Mouse (Mus musculus) gastrocnemius, adult 2 months (tissue): ENCODE measurements around the gene Sult6b2. TPM values are rescaled to one million over a fixed set of nuclear protein-coding genes. Genes with fewer than 3 reads are reported as not detected.

ENCODE experiments used
- DNase-seq: peaks from one replicate; pipeline ENCODE4 v3.0.0; 2022
- H3K27ac ChIP-seq: fragments of 200-600 bp; 2 replicates; pipeline ENCODE4 v1.8.1; 2022; ENCODE audit warnings: mild to moderate bottlenecking
- H3K4me3 ChIP-seq: fragments of 200-600 bp; 2 replicates; pipeline ENCODE4 v1.8.1; 2022; ENCODE audit warnings: mild to moderate bottlenecking, moderate library complexity
- CTCF ChIP-seq: fragments of 200-600 bp; IDR thresholded peaks from 2 replicates; pipeline ENCODE4 v1.8.1; 2022; ENCODE audit warnings: antibody characterized with exemption, mild to moderate bottlenecking, moderate library complexity
- intact Hi-C: fragments of 180-260 bp; cut with DNase I; formaldehyde crosslinking; loops from one replicate; pipeline ENCODE4 v1.15.1; 2025
- total RNA-seq, 2 experiments: library from RNA; stranded (reverse); gene quantifications; 2 replicates each; pipeline ENCODE4 v1.2.3; 2021

Sult6b2 gene
- total RNA-seq, 2 experiments from 2014 or later, result not detected

GRCm38 (mm10) chr6:142785343-142785742 is 19.0 kb downstream of the Sult6b2 start:
- peak; percentile 80 for TF ChIP-seq CTCF
- intact Hi-C loops, result no loop called here
- DNase-seq, result peak; percentile 23
- H3K4me3 ChIP-seq, result no peak overlapping the region
- no peak overlapping the region for H3K27ac ChIP-seq

DNA sequence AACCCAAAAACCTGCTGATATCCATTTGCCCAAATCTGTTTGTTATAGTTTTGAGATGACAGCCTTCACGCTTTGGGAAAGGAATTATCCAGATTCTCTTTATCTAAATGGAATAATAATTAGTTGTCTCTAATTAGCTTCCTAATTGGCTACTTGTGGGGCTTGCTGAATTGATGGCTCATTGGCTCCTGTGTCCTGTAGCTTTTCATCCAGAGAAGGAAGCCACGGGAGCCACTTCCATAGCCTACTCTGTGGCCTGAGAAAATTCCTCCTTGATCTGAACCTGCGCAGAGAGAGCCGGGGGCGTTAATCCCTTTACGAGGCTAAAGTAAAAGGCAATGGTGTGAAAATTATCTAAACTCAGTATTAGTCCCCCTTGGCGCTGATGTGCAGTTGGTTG is 23.0 kb downstream of the Sult6b2 start:
- intact Hi-C loops, result no loop called here
- Histone ChIP-seq H3K27ac (no peak overlapping the region), H3K4me3 (no peak overlapping the region)
- DNase-seq, result no peak
- no peak for TF ChIP-seq CTCF

DNA sequence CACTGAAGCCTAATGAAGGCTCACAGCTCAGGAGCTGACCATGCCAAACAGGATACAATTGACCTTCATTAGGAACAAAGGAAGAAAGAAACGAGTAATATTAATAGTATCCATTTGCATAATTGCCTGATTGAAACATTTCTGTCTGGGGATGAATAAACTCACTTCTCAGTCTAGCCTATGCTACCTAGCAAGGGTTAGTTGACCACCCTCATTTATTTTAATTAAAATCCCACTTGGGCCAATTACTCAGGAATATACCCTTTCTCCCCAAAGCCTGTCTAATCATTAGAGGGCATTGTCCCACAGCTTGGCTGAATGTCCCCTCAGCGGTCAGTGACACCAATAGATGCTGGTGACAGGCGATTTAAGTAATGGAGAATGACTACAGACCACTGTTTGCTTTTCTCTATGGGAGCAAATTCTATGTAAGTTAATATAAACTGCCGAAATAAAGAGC is 23.7 kb downstream of the Sult6b2 start:
- no peak overlapping the region for H3K27ac ChIP-seq
- no peak for TF ChIP-seq CTCF
- intact Hi-C loops, result no loop called here
- no peak for DNase-seq
- no peak overlapping the region for H3K4me3 ChIP-seq

DNA sequence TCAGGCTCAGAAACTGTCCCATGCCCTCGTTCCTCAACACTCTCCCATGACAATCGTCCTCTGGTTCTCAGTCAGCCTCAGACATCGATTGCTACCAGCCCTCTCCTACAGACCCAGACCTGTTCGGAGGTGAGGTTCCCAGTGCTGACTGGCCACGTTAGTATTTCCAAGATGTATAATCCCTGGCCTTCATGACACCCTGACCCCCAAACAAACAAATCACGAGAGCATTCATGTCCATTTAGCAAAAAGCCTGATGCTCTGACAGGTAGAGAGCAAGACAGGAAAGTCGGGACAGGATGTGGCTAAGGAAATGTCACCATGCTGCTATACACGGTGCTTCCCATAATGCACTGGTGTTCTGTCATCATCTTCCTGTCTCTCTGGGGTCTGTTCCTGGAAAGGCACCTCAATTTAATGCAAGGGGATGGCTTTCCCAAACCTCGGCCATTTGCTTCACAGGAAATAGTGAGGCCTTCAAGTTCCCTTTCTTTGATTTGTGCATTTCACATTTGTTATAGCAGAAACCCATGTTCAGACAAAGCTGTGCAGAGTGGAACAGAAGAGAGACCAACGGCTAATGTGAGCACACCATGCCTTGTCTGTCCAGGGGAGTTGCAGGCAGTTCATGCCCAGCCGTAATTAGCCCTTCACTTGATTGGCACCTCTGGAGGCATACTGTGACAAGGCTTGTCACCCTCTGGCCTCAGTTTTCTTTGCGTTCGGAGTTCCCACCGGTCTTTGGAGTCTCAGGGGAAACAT is 24.3 kb downstream of the Sult6b2 start:
- no peak for DNase-seq
- TF ChIP-seq CTCF, result no peak
- Histone ChIP-seq H3K27ac (no peak overlapping the region), H3K4me3 (no peak overlapping the region)
- intact Hi-C loops, result loop anchor here (2.0 kb wide), 1 partner anchor 35 kb away; no protein-coding TSS in a partner anchor

GRCm38 (mm10) chr6:142779045-142779811 is 25.1 kb downstream of the Sult6b2 start:
- TF ChIP-seq CTCF, result peak; percentile 65
- peak; percentile 21 for DNase-seq
- Histone ChIP-seq H3K4me3 (no peak overlapping the region), H3K27ac (no peak overlapping the region)
- intact Hi-C loops, result loop anchor here (2.0 kb wide), 1 partner anchor 36 kb away; no protein-coding TSS in a partner anchor

- DNase-seq, result no peak
- no peak overlapping the region for H3K4me3 ChIP-seq
- intact Hi-C loops, result no loop called here
- no peak overlapping the region for H3K27ac ChIP-seq
- TF ChIP-seq CTCF, result no peak
These were observed 27.4 kb downstream of the Sult6b2 start for GRCm38 (mm10) chr6:142776935-142777334.

DNA sequence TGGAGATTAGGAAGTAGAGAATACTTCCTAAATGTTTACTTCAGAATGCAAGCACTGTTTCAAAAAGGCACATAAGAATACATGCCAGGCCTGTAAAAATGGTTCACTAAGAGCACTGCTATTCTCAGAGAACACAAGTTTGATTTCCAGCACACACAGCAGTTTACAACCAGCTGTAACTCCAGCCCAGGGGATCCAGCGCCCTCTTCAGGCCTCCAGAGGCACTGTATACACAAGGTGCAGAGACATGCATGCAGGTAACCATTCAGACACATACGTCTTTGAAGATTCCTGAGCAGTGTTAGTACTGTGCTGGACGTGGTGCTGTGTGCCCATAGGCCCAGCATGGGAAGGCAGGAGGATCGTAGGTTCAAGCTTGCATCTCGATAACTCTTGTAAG is 30.7 kb downstream of the Sult6b2 start:
- intact Hi-C loops, result no loop called here
- H3K27ac ChIP-seq, result no peak overlapping the region
- TF ChIP-seq CTCF, result no peak

DNA sequence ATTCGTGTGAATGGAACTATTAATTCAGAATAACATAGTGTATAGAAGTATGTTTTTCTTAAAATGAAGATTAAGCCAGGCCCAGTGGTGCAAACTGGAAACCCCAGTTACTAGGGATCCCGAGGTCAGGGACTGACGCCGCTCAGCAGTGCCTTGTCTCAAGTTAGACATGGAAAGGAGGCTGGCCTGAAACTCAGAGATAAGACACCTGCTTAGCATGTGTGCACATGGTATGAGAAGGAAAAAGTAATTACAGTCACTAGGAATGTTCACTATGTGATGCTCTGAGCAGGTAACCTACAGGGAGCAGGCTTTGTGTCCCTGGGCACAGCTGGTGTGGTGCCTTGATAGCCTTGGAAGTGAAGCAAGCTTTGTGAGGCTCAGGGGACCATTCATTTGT is 32.7 kb downstream of the Sult6b2 start:
- H3K27ac ChIP-seq, result no peak overlapping the region
- DNase-seq, result no peak
- no peak for TF ChIP-seq CTCF
- no peak overlapping the region for H3K4me3 ChIP-seq
- intact Hi-C loops, result no loop called here

More for the DNA sequence above, 30.7 kb downstream of the Sult6b2 start:
- H3K4me3 ChIP-seq, result no peak overlapping the region
- DNase-seq, result no peak

DNA sequence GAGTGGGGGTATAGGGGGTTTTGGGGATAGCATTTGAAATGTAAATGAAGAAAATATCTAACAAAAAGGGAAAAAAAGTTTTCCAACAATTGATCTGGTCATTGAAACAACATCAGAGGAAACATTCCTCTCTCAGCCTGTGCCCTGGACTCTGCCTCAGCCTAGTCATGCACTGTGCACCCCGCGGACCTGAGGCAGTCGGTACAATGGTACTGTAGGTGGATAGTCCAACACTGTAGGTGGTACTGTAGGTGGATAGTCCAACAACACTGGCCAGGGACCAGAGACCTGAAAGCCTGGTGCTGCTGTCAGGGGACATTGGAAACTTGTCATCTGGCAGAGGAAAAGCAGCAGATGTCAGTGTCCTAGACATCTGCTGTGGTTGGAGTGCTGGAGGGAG is 34.4 kb downstream of the Sult6b2 start:
- no peak for DNase-seq

GRCm38 (mm10) chr6:142767305-142767704 is 37.0 kb downstream of the Sult6b2 start:
- TF ChIP-seq CTCF, result no peak
- intact Hi-C loops, result no loop called here
- Histone ChIP-seq H3K4me3 (no peak overlapping the region), H3K27ac (no peak overlapping the region)
- no peak for DNase-seq

More for the DNA sequence above, 34.4 kb downstream of the Sult6b2 start:
- no peak for TF ChIP-seq CTCF
- H3K4me3 ChIP-seq, result no peak overlapping the region
- H3K27ac ChIP-seq, result no peak overlapping the region
- intact Hi-C loops, result no loop called here

DNA sequence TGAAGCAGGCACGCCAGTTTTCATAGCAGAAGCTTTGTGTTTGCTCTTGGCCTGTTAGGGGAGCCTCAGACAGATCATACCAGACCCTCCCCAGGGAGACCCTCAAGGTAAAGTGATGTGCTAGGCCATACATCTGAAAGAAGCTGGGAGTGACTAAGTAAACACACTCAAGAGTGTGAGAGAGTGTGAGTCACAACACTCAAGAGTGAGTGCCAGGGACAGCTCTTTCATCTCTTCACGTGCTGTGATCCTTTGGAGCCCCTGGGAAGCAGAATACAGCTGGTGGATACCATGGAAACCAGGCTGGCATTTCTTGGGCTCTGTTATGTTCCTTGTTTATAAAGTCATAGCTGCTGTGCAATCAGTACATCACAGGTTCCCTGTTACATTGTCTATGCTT is 39.4 kb downstream of the Sult6b2 start:
- no peak for DNase-seq
- intact Hi-C loops, result no loop called here
- no peak for TF ChIP-seq CTCF
- no peak overlapping the region for H3K4me3 ChIP-seq
- H3K27ac ChIP-seq, result no peak overlapping the region

- DNase-seq, result no peak
- TF ChIP-seq CTCF, result no peak
- Histone ChIP-seq H3K4me3 (no peak overlapping the region), H3K27ac (no peak overlapping the region)
- intact Hi-C loops, result loop anchor here (5.0 kb wide), 1 partner anchor 372 kb away; the partner anchor contains the start of genes Golt1b and Recql
These were observed 44.7 kb downstream of the Sult6b2 start for GRCm38 (mm10) chr6:142759633-142760032.

GRCm38 (mm10) chr6:142758562-142758961 is 45.7 kb downstream of the Sult6b2 start:
- Histone ChIP-seq H3K4me3 (no peak overlapping the region), H3K27ac (no peak overlapping the region)
- no peak for DNase-seq
- TF ChIP-seq CTCF, result no peak
- intact Hi-C loops, result loop anchor here (5.0 kb wide), 1 partner anchor 371 kb away; the partner anchor contains the start of genes Golt1b and Recql
